Mouse (Mus musculus): ENCODE results near the gene Dazap2. TPM values are rescaled to one million over a fixed set of nuclear protein-coding genes. Genes with fewer than 3 reads are reported as not detected.

Gene Dazap2
- polyA plus RNA-seq, 1 experiment from 2014 or later = 301 TPM

DNA sequence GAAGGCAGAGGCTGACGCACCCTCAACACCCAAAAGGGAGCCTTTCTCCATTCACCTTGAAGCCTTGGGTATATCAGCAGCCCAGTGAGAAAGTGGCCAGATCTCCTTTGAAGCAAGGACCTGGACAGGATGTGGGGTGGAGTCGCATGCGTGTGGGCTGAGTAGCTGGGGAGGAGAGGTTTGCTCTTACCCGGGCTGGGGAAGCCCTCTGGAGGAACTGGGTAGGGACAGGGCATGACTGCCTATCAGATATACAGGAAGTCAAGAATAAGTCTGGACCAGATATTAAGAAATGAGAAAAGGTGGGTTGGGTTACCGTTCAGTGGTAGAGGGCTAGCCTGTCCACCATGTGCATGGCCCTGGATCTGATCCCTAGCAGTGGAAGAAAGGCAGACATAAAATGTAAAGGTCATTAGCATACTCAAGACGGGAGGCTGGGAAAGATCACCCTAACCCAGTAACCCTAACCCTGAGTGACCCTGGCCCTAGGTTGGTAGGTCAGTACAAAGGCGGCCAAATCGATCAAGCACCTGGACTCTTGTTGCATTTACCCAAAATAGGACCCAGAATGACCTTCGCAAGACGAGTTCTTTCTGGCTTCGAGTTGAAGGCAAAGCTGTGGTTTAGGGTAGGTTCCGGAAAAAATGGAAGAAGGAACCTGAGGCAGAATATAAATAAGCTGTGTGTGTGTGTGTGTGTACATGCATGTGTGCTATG is 16.5 kb downstream of the Dazap2 start:
- Histone ChIP-seq H3K36me3 (ENCODE audit: control insufficient read depth, insufficient read depth, low read length) (no peaks in the 10 kb centered on the region), H3K4me1 (ENCODE audit: control insufficient read depth, insufficient read depth, low read length) (peaks cover 21% of the 10 kb centered on the region), H3K9me3 (ENCODE audit: control insufficient read depth, low read length) (no peaks in the 10 kb centered on the region), H3K4me2 (ENCODE audit: low read depth, low read length) (no peak overlapping the region), H3K9ac (ENCODE audit: low read depth, low read length) (no peak overlapping the region), H3K27ac (ENCODE audit: low read length) (no peak overlapping the region; the same call in 1 of the 2 replicates), H3K4me3 (ENCODE audit: low read length) (no peak overlapping the region), H3K27me3 (replicated peaks; ENCODE audit: control insufficient read depth, insufficient read depth, low read length) (peaks cover 5% of the 10 kb centered on the region; the same call in 1 of the 2 replicates)
- ATAC-seq = no peak
- WGBS = 82% methylated on average over 12 of the region's 12 CpGs

DNA sequence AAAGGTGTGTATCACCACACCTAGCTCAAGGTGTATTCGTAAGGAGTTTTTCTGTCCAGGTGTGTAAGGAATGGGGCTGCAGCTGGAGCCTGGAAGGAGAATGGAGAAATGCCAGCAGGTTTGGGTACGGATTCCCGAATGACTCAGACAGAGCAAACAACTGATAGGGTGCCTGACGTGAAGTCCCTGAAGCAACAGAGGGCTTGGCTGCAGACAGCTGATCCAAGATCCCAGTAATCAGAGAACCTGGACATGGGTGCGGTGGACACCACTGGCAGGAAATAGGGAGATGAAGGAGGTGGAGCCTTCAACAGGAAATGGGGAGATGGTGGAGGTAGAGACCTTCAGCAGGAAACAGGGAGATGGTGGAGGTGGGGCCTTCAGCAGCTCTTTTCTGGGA is 17.2 kb downstream of the Dazap2 start:
- ATAC-seq = no peak
- 61% methylated on average over 5 of the region's 5 CpGs for WGBS
- no peak overlapping the region for H3K4me2 ChIP-seq (ENCODE audit: low read depth, low read length)
- H3K4me1 ChIP-seq (ENCODE audit: control insufficient read depth, insufficient read depth, low read length) = peaks cover 26% of the 10 kb centered on the region
- H3K9ac ChIP-seq (ENCODE audit: low read depth, low read length) = no peak overlapping the region
- no peaks in the 10 kb centered on the region for H3K9me3 ChIP-seq (ENCODE audit: control insufficient read depth, low read length)
- peak overlapping the region; percentile 35; the same call in 1 of the 2 replicates for H3K27ac ChIP-seq (ENCODE audit: low read length)
- no peak overlapping the region for H3K4me3 ChIP-seq (ENCODE audit: low read length)
- no peaks in the 10 kb centered on the region for H3K36me3 ChIP-seq (ENCODE audit: control insufficient read depth, insufficient read depth, low read length)
- peaks cover 8% of the 10 kb centered on the region; the same call in 1 of the 2 replicates for H3K27me3 ChIP-seq (replicated peaks; ENCODE audit: control insufficient read depth, insufficient read depth, low read length)

DNA sequence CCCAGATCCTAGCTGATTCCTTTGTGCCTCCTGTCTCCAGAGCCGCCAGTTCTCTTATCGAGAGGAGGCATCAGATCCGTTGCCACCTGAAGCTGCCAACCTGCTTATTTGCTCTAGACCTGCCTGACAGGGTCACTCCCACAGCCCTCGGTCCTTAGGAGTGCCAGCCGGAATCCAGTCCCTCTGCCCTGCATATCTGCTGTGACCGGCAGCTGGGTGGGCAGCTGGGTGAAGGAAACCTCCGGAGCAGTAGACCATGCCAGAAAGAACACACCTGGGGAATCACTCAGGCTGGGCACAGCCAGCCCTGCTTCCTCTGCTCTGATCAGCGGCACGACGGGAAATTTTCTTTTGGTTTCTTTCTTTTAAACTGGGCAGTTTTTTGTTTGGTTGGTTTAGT is 18.2 kb downstream of the Dazap2 start:
- H3K4me3 ChIP-seq (ENCODE audit: low read length) = no peak overlapping the region
- no peak overlapping the region for H3K4me2 ChIP-seq (ENCODE audit: low read depth, low read length)
- WGBS = 81% methylated on average over 10 of the region's 10 CpGs
- H3K27ac ChIP-seq (ENCODE audit: low read length) = no peak overlapping the region
- peaks cover 19% of the 10 kb centered on the region for H3K4me1 ChIP-seq (ENCODE audit: control insufficient read depth, insufficient read depth, low read length)
- H3K9ac ChIP-seq (ENCODE audit: low read depth, low read length) = no peak overlapping the region
- H3K36me3 ChIP-seq (ENCODE audit: control insufficient read depth, insufficient read depth, low read length) = no peaks in the 10 kb centered on the region
- H3K9me3 ChIP-seq (ENCODE audit: control insufficient read depth, low read length) = no peaks in the 10 kb centered on the region
- H3K27me3 ChIP-seq (replicated peaks; ENCODE audit: control insufficient read depth, insufficient read depth, low read length) = peaks cover 10% of the 10 kb centered on the region; the same call in 1 of the 2 replicates
- ATAC-seq = no peak

DNA sequence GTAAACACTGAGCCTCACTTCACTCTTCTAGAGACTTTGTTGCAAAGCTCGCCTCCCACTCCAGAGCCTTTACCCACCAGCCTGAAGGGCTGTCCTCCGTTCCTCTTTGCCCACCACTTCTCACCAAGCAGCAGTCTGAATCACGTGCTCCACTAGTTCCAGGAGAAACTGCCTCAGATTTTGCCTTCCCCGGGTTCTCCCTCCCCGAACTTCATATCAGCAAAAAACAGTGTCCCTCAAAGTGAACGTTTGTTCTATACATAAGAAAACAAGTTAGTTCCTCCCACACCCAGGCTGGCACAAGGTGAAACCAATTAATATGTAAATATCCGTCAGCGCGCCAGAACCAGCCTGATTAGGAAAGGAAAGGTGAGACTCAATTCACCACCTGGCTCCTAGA is 20.1 kb downstream of the Dazap2 start:
- Histone ChIP-seq H3K9ac (ENCODE audit: low read depth, low read length) (0 out of 2 replicates have a peak overlapping the region, but pooled peaks have one; percentile 84), H3K4me1 (ENCODE audit: control insufficient read depth, insufficient read depth, low read length) (peaks cover 22% of the 10 kb centered on the region), H3K27ac (ENCODE audit: low read length) (no peak overlapping the region), H3K4me2 (ENCODE audit: low read depth, low read length) (peak overlapping the region; percentile 85), H3K9me3 (ENCODE audit: control insufficient read depth, low read length) (no peaks in the 10 kb centered on the region), H3K36me3 (ENCODE audit: control insufficient read depth, insufficient read depth, low read length) (no peaks in the 10 kb centered on the region), H3K27me3 (replicated peaks; ENCODE audit: control insufficient read depth, insufficient read depth, low read length) (peaks cover 10% of the 10 kb centered on the region; the same call in 1 of the 2 replicates), H3K4me3 (ENCODE audit: low read length) (peak overlapping the region; percentile 63)
- 21% methylated on average over 9 of the region's 9 CpGs for WGBS
- ATAC-seq = no peak

DNA sequence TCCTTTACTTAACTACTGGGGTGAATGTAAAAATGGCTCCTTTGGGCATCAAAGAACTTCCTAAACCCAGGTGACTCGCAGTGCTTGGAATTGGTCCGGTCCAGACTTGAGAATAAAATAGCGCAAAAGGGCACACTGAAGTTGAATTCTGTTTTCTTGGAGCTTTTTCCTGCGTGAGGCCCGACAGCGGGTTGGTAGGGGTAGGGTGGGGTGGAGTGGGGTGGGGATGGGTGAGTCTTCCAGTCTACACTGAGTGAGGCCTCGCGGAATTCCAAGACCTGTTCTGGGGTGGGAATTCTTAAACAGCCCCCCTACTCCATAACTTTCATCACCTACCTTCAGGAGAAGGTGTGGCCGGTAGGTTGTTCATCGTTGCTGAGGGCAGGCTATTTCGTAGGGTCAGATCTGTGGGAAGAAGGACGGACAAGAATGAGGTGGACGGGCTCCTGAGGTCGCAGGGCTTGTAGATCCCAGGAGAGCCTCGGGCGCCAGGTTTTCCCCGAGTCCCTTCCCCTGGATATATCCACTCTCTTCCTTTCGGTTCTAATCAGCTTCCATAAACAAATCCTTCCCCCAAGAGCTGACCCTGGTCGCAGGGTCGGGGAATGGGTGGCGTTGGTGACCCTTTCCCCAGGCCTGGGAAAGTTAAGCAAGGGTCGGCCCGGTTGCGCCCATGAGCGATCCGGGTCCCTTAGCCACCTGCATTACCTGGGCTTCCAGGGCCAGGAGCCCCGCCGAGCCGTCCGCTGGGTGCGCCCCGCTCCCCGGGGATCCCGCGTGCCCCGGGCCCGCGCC is 20.9 kb downstream of the Dazap2 start:
- ATAC-seq = peak; percentile 4; the same call in 1 of the 2 replicates
- H3K27me3 ChIP-seq (replicated peaks; ENCODE audit: control insufficient read depth, insufficient read depth, low read length) = peaks cover 10% of the 10 kb centered on the region; the same call in 1 of the 2 replicates
- peak overlapping the region; percentile 63 for H3K4me3 ChIP-seq (ENCODE audit: low read length)
- H3K4me2 ChIP-seq (ENCODE audit: low read depth, low read length) = peak overlapping the region; percentile 85
- no peaks in the 10 kb centered on the region for H3K36me3 ChIP-seq (ENCODE audit: control insufficient read depth, insufficient read depth, low read length)
- H3K27ac ChIP-seq (ENCODE audit: low read length) = peak overlapping the region; percentile 72
- 3% methylated on average over 38 of the region's 38 CpGs for WGBS
- H3K4me1 ChIP-seq (ENCODE audit: control insufficient read depth, insufficient read depth, low read length) = peaks cover 28% of the 10 kb centered on the region
- peak overlapping the region; percentile 84 for H3K9ac ChIP-seq (ENCODE audit: low read depth, low read length)
- no peaks in the 10 kb centered on the region for H3K9me3 ChIP-seq (ENCODE audit: control insufficient read depth, low read length)

DNA sequence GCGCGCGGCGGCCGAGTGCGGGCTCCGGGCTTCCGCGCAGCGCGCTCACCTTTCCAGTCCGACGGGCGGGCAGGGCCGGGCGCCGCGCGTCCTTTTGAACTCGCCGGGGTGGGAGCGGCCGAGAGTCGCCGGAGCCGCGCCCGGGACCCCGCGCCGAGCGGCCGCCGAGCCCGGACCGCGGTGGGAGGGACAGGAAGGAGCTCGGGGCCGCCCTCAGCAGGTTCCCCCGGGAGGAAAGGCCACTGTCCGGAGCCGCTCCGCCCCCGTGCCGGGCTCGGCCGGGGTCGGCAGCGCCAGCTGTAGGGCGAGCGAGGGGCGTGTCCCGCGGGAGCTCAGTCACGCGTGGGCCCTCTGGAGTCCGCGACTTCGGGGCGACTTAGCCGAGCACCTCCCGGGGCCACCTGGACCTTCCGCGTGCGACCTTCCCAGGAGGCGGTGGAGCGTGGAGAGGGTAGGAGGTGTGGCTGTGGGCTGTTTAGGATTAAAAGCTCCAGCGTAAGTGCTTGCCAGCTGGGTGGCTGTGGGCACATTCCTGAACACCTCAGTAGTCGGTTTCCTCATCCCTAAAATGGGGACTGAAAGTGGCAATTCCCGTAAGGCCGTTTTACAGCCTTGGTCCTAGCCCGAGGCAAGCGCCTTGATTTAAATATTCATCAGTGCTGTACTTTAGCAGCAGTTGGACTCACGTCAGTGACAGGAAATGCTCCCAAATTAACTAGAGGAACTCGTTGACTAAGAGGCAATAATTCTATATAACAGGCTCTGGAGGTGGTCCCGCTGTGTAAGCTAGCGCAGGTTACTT is 21.8 kb downstream of the Dazap2 start, which contains the start of gene Smagp:
Gene Smagp (minus strand): TSS at position 241 of the 802 bp plus-strand sequence.
- Histone ChIP-seq H3K4me3 (ENCODE audit: low read length) (peak within 1 kb of the TSS; percentile 63), H3K27me3 (replicated peaks; ENCODE audit: control insufficient read depth, insufficient read depth, low read length) (peaks cover 10% of the 10 kb centered on the region; the same call in 1 of the 2 replicates), H3K4me1 (ENCODE audit: control insufficient read depth, insufficient read depth, low read length) (peaks cover 35% of the 10 kb centered on the region), H3K36me3 (ENCODE audit: control insufficient read depth, insufficient read depth, low read length) (no peaks in the 10 kb centered on the region), H3K27ac (ENCODE audit: low read length) (peak within 1 kb of the TSS; percentile 72), H3K4me2 (ENCODE audit: low read depth, low read length) (peak within 1 kb of the TSS; percentile 85), H3K9me3 (ENCODE audit: control insufficient read depth, low read length) (no peaks in the 10 kb centered on the region), H3K9ac (ENCODE audit: low read depth, low read length) (peak within 1 kb of the TSS; percentile 84)
- under 1% methylated on average over 76 of the region's 77 CpGs for WGBS
- peak; percentile 74 for ATAC-seq

DNA sequence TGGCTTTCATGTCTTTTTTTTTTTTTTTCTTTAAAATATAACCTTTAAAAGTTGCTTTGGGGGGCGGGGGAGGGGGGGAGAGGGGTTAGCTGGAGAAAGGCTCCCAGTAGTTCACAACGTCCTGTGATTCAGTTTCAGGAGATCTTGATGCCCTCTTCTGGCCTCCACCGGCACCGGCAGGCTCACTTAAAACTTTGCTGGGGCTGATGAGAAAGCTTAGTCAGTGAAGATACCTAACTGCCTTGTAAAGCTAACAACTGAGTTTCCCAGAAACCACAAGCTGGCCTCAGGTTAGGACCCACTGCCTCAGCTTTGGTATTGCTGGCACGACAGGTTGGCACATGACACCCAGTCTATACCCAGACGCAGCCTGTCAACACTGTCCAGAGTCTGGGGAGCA is 22.5 kb downstream of the Dazap2 start:
- Histone ChIP-seq H3K4me3 (ENCODE audit: low read length) (no peak overlapping the region; the same call in 1 of the 2 replicates), H3K27me3 (replicated peaks; ENCODE audit: control insufficient read depth, insufficient read depth, low read length) (peaks cover 10% of the 10 kb centered on the region; the same call in 1 of the 2 replicates), H3K9me3 (ENCODE audit: control insufficient read depth, low read length) (no peaks in the 10 kb centered on the region), H3K36me3 (ENCODE audit: control insufficient read depth, insufficient read depth, low read length) (no peaks in the 10 kb centered on the region), H3K4me1 (ENCODE audit: control insufficient read depth, insufficient read depth, low read length) (peaks cover 30% of the 10 kb centered on the region), H3K4me2 (ENCODE audit: low read depth, low read length) (0 out of 2 replicates have a peak overlapping the region, but pooled peaks have one; percentile 85), H3K9ac (ENCODE audit: low read depth, low read length) (no peak overlapping the region), H3K27ac (ENCODE audit: low read length) (no peak overlapping the region)
- no peak for ATAC-seq
- 19% methylated on average over 6 of the region's 6 CpGs for WGBS

DNA sequence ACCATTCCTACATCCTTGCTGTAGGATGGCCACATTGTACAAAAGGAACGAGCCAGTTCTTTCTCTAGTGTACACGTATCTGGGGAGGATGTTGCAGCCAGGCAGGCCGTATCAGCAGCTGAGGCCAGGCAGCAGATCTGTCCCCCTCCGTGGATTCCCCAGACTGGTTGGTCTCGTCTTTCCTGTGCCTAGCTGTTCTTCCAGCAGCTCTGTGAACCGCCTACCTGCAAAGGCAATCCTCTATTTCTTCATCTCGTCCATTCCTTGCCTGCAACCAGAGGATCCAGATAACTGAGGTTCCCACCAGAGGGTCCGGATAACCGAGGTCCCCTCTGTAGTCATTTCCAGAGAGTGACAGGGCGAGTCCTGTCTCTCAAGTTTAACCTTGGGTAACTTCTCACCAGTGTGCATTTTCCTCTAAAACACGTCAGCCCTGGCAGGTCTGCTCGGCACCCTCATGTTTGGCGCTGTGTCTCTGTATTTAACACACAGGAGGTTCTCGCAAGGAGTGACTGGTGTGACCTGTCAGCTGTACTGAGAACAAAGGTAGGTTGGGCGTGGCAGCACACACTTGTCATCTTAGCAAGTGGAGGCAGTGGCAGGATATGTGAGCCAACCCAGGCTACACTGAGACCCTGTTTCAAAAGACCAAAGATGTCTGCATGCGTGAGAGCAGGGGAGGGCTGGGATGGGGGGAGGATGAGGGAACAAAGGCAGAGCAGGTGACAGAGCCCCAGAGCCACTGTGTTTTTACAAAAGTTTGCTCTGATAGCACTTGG is 25.0 kb downstream of the Dazap2 start:
- peak; percentile 14; the same call in 1 of the 2 replicates for ATAC-seq
- H3K27ac ChIP-seq (ENCODE audit: low read length) = peak overlapping the region; percentile 23
- H3K36me3 ChIP-seq (ENCODE audit: control insufficient read depth, insufficient read depth, low read length) = no peaks in the 10 kb centered on the region
- H3K4me2 ChIP-seq (ENCODE audit: low read depth, low read length) = no peak overlapping the region
- no peak overlapping the region for H3K9ac ChIP-seq (ENCODE audit: low read depth, low read length)
- H3K4me1 ChIP-seq (ENCODE audit: control insufficient read depth, insufficient read depth, low read length) = peaks cover 30% of the 10 kb centered on the region
- peaks cover 10% of the 10 kb centered on the region; the same call in 1 of the 2 replicates for H3K27me3 ChIP-seq (replicated peaks; ENCODE audit: control insufficient read depth, insufficient read depth, low read length)
- 57% methylated on average over 16 of the region's 16 CpGs for WGBS
- H3K9me3 ChIP-seq (ENCODE audit: control insufficient read depth, low read length) = no peaks in the 10 kb centered on the region
- H3K4me3 ChIP-seq (ENCODE audit: low read length) = no peak overlapping the region
